Mouse (Mus musculus): ENCODE data around the gene Rffl. TPM values are rescaled to one million over a fixed set of nuclear protein-coding genes. Genes with fewer than 3 reads are reported as not detected.
A peak's percentile ranks its signal among the peaks of the same experiment; 100 is the strongest.

Gene Rffl
- total RNA-seq, 4 experiments from 2014 or later: 13.8 to 14.4 (median 14.3) TPM

GRCm38 (mm10) chr11:82875631-82876030 lies 4.6 kb upstream of the Rffl start:
- no peak for DNase-seq (ENCODE audit: low spot score in 2 of 2)

- DNase-seq (ENCODE audit: low spot score in 2 of 2): no peak
Measured at GRCm38 (mm10) chr11:82874924-82875323, 3.9 kb upstream of the Rffl start.

- peak; percentile 31 to 45 for DNase-seq (ENCODE audit: low spot score in 2 of 2)
Measured at GRCm38 (mm10) chr11:82870173-82871030, 608 bp downstream of the Rffl start.

GRCm38 (mm10) chr11:82869506-82870172 lies 1.4 kb downstream of the Rffl start:
- no peak for DNase-seq (ENCODE audit: low spot score in 2 of 2)

- no peak for DNase-seq (ENCODE audit: low spot score in 2 of 2)
Measured at GRCm38 (mm10) chr11:82867956-82868355, 3.1 kb downstream of the Rffl start.

GRCm38 (mm10) chr11:82866850-82867564 lies 4.0 kb downstream of the Rffl start:
- DNase-seq (ENCODE audit: low spot score in 2 of 2): no peak

- no peak for DNase-seq (ENCODE audit: low spot score in 2 of 2)
Measured at GRCm38 (mm10) chr11:82865957-82866356, 5.1 kb downstream of the Rffl start.

- no peak for DNase-seq (ENCODE audit: low spot score in 2 of 2)
Measured at GRCm38 (mm10) chr11:82863488-82863931, 7.5 kb downstream of the Rffl start.

GRCm38 (mm10) chr11:82863059-82863458 lies 8.0 kb downstream of the Rffl start:
- no peak for DNase-seq (ENCODE audit: low spot score in 2 of 2)

- no peak for DNase-seq (ENCODE audit: low spot score in 2 of 2)
Measured at GRCm38 (mm10) chr11:82862638-82863037, 8.4 kb downstream of the Rffl start.

- no peak for DNase-seq (ENCODE audit: low spot score in 2 of 2)
Measured at GRCm38 (mm10) chr11:82861558-82861957, 9.5 kb downstream of the Rffl start.

- no peak for DNase-seq (ENCODE audit: low spot score in 2 of 2)
Measured at GRCm38 (mm10) chr11:82860759-82861158, 10.3 kb downstream of the Rffl start.

GRCm38 (mm10) chr11:82857307-82857848 lies 13.6 kb downstream of the Rffl start:
- no peak for DNase-seq (ENCODE audit: low spot score in 2 of 2)

GRCm38 (mm10) chr11:82856032-82856431 lies 15.0 kb downstream of the Rffl start:
- no peak for DNase-seq (ENCODE audit: low spot score in 2 of 2)

GRCm38 (mm10) chr11:82855327-82855973 lies 15.6 kb downstream of the Rffl start:
- no peak for DNase-seq (ENCODE audit: low spot score in 2 of 2)

GRCm38 (mm10) chr11:82854111-82854510 lies 16.9 kb downstream of the Rffl start:
- DNase-seq (ENCODE audit: low spot score in 2 of 2): no peak

- no peak for DNase-seq (ENCODE audit: low spot score in 2 of 2)
Measured at GRCm38 (mm10) chr11:82852958-82853357, 18.1 kb downstream of the Rffl start.

GRCm38 (mm10) chr11:82852540-82852939 lies 18.5 kb downstream of the Rffl start:
- DNase-seq (ENCODE audit: low spot score in 2 of 2): no peak

- no peak for DNase-seq (ENCODE audit: low spot score in 2 of 2)
Measured at GRCm38 (mm10) chr11:82852115-82852514, 18.9 kb downstream of the Rffl start.

- no peak for DNase-seq (ENCODE audit: low spot score in 2 of 2)
Measured at GRCm38 (mm10) chr11:82850259-82850658, 20.8 kb downstream of the Rffl start.

- DNase-seq (ENCODE audit: low spot score in 2 of 2): no peak
Measured at GRCm38 (mm10) chr11:82847571-82848000, 23.4 kb downstream of the Rffl start.

All from left cerebral cortex, adult 8-10 months (tissue).